Mouse (Mus musculus) spleen, adult 2 months (tissue): ENCODE measurements around the gene March6.

Experiments
- CTCF ChIP-seq: fragments of 200-500 bp; IDR thresholded peaks from 2 replicates; pipeline ENCODE4 v1.5.1; 2011; ENCODE audit warnings: mild to moderate bottlenecking, inconsistent platforms; ENCODE audit not compliant: insufficient read depth, insufficient read length, insufficient replicate concordance; ENCODE audit errors: extremely low read depth
- POLR2A ChIP-seq: fragments of 200-500 bp; IDR thresholded peaks from 2 replicates; pipeline ENCODE4 v1.6.1; 2011; ENCODE audit warnings: low read depth, low read length, inconsistent platforms

DNA sequence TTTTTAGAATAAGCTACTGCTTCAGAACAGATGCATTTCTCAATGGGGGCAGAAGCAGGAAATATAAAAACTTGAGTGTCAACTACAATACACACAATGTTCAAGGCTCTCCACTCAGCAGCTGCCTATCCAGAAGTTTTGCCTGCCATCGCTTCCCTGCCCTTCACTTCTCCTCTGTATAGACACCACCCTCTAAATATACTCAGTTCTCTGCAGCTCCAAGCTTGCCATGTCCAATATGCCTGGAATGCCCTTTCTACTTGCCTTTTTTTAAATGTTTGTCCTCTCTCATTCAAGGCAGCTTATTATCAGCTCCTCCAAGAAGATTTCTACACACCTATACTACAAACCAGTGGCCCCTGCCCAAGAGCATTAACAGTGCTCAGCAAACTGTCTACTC is 54.2 kb downstream of the March6 start:
- no peak for TF ChIP-seq CTCF
- TF ChIP-seq POLR2A: no peak
